Mouse (Mus musculus) liver, embryonic 13.5 days (tissue): ENCODE results near the gene Usmg5. TPM values are rescaled to one million over a fixed set of nuclear protein-coding genes. Genes with fewer than 3 reads are reported as not detected.
A peak's percentile ranks its signal among the peaks of the same experiment; 100 is the strongest.

ENCODE experiments used
- ATAC-seq: fragments of 200-750 bp; cut with Nextera tagmentation; 2 replicates; pipeline ENCODE4 v1.8.0; 2017; ENCODE audit warnings: low read depth, mild to moderate bottlenecking, moderate number of reproducible peaks, moderate library complexity
- DNase-seq: peaks from one replicate; pipeline ENCODE4 v3.0.0; 2022
- H3K27ac ChIP-seq: fragments of 300-500 bp; sonication (generic); 2 replicates; pipeline ENCODE4 v1.5.1; 2015; ENCODE audit warnings: moderate library complexity, mild to moderate bottlenecking, inconsistent platforms
- H3K27me3 ChIP-seq: fragments of 300-500 bp; sonication (generic); 2 replicates; pipeline ENCODE4 v1.6.1; 2015; ENCODE audit warnings: mild to moderate bottlenecking, inconsistent platforms
- H3K36me3 ChIP-seq: fragments of 300-500 bp; sonication (generic); 2 replicates; pipeline ENCODE4 v1.6.1; 2015; ENCODE audit warnings: mild to moderate bottlenecking, inconsistent platforms
- H3K4me1 ChIP-seq: fragments of 300-500 bp; sonication (generic); replicated peaks from 2 replicates; pipeline ENCODE4 v1.6.1; 2015; ENCODE audit warnings: inconsistent platforms
- H3K4me2 ChIP-seq: fragments of 300-500 bp; sonication (generic); 2 replicates; pipeline ENCODE4 v1.6.1; 2015; ENCODE audit warnings: inconsistent platforms, mild to moderate bottlenecking, moderate library complexity
- H3K4me3 ChIP-seq: fragments of 300-500 bp; sonication (generic); replicated peaks from 2 replicates; pipeline ENCODE4 v1.5.1; 2015; ENCODE audit warnings: mild to moderate bottlenecking, inconsistent platforms
- H3K9ac ChIP-seq: fragments of 300-500 bp; sonication (generic); 2 replicates; pipeline ENCODE4 v1.6.1; 2015; ENCODE audit warnings: mild to moderate bottlenecking, inconsistent platforms
- H3K9me3 ChIP-seq: fragments of 300-500 bp; sonication (generic); replicated peaks from 2 replicates; pipeline ENCODE4 v1.6.1; 2016; ENCODE audit warnings: inconsistent platforms
- WGBS: fragments of 180-500 bp; shearing (Covaris S2); methylation state at CpG from one replicate; pipeline ENCODE4 v1.1.7; 2015; ENCODE audit not compliant: insufficient replicate concordance; 5-methylcytosine and 5-hydroxymethylcytosine counted together
- polyA plus RNA-seq: library from polyadenylated mRNA; unstranded; fragments of >200 nt; fragmentation: Nextera tagmentation; extraction: Ambion mirVana; gene quantifications from 2 replicates; pipeline ENCODE4 v1.2.1, GENCODE M21; 2015

The Usmg5 gene
- polyA plus RNA-seq, 1 experiment from 2014 or later, result 965 TPM

DNA sequence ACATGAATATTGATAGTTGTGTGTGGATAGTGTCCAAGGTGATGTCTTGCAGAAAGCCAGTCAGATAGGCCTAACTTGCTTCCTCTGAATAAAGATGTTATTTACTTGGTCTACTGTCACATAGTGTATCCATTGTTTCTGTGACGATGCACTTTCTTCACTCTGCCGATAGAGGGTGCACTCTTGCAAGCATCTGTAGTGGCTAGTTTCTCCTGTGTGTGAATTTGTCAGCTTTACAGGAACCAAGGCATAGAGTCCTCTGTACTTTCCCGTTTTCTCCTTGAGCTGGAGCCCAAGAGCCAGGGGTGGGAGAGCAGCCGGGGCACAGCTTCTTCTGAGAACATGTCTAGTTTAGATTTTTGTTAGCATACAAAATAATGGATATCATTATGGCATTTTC, 30.6 kb upstream of the Usmg5 start:
- Histone ChIP-seq H3K9ac (no peak overlapping the region), H3K9me3 (no peaks in the 10 kb centered on the region), H3K4me2 (no peak overlapping the region), H3K36me3 (peaks cover 85% of the 10 kb centered on the region), H3K27ac (no peak overlapping the region), H3K4me1 (no peaks in the 10 kb centered on the region), H3K4me3 (no peak overlapping the region), H3K27me3 (no peaks in the 10 kb centered on the region)
- 35% methylated on average over 4 of the region's 4 CpGs for WGBS
- no peak for ATAC-seq
- no peak for DNase-seq

DNA sequence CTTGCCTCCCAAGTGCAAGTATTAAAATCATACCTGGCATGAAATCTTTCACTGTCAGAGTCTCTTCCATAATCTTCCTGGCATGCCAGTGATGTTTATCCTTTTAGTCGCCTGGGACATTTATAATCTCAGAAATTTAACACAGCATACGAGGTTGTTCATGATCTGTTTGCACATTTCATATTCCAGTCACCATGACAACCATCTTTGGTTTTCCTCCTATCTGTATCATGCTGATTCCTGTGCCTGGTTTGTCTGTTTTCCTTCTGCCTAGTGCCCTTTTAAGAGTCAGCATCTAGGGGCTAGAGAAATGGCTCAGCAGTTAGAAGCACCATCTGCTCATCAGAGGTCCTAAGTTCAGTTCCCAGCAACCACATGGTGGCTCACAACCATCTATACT, 28.2 kb upstream of the Usmg5 start:
- Histone ChIP-seq H3K27me3 (no peaks in the 10 kb centered on the region), H3K4me1 (no peaks in the 10 kb centered on the region), H3K9me3 (no peaks in the 10 kb centered on the region), H3K4me3 (no peak overlapping the region), H3K4me2 (no peak overlapping the region), H3K27ac (no peak overlapping the region), H3K36me3 (peaks cover 84% of the 10 kb centered on the region), H3K9ac (no peak overlapping the region)
- DNase-seq (no peak), ATAC-seq (no peak)
- 78% methylated on average over 2 of the region's 2 CpGs for WGBS

GRCm38 (mm10) chr19:47104641-47105271, 14.3 kb upstream of the Usmg5 start:
- DNase-seq (no peak), ATAC-seq (no peak)
- H3K9ac ChIP-seq, result no peak overlapping the region
- no peaks in the 10 kb centered on the region for H3K27me3 ChIP-seq
- no peak overlapping the region for H3K27ac ChIP-seq
- H3K4me2 ChIP-seq, result no peak overlapping the region
- peaks cover 99% of the 10 kb centered on the region for H3K36me3 ChIP-seq
- no peaks in the 10 kb centered on the region for H3K9me3 ChIP-seq
- WGBS, result 79% methylated on average over 9 of the region's 9 CpGs
- H3K4me1 ChIP-seq, result no peaks in the 10 kb centered on the region
- H3K4me3 ChIP-seq, result no peak overlapping the region

- DNase-seq (no peak), ATAC-seq (no peak)
- 71% methylated on average over 5 of the region's 5 CpGs for WGBS
- no peaks in the 10 kb centered on the region for H3K4me1 ChIP-seq
- H3K4me2 ChIP-seq, result no peak overlapping the region
- H3K27me3 ChIP-seq, result no peaks in the 10 kb centered on the region
- H3K36me3 ChIP-seq, result peaks cover 99% of the 10 kb centered on the region
- no peak overlapping the region for H3K27ac ChIP-seq
- no peak overlapping the region for H3K9ac ChIP-seq
- H3K9me3 ChIP-seq, result no peaks in the 10 kb centered on the region
- H3K4me3 ChIP-seq, result no peak overlapping the region
These were observed 10.6 kb upstream of the Usmg5 start for GRCm38 (mm10) chr19:47101080-47101479.

DNA sequence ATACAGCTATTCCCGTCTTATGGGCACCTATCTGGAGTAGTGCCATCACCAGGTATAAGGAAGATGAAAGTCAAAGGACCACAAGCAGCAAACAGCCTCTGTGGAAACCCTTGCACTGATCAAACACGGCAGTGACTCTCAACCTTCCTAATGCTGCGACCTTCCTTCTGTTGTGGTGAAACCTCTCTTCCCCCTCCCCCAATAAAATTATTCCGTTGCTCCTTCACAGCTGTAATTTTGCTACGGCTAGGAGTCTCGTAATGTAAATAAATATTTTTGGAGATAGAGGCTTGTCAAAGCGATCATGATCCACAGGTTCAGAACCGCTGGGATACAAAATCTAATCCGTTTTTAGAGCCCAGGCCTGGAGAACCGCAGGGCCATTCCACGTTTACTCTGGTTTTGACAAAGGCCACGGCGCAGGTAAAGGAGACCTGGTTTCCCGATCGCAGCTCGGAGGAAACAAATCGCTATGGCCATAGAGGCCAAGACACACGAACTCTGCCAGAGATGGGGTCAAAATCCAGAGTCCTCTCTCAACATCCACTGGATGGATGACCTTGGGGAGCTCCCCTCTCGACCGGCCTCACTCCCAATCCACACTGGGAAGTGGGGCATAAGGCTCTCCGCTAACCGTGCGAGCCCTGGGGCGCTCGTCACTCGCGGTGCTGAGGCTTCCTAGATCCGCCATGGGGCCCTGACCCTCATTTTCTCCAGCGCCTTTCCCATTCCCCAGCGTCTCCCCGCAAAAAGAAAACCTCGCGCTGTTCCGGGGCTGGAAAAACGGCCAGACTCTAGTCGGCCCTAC, 525 bp downstream of the Usmg5 start:
- under 1% methylated on average over 36 of the region's 36 CpGs for WGBS
- peaks cover 44% of the 10 kb centered on the region for H3K36me3 ChIP-seq
- no peaks in the 10 kb centered on the region for H3K9me3 ChIP-seq
- no peaks in the 10 kb centered on the region for H3K27me3 ChIP-seq
- H3K4me2 ChIP-seq, result peak overlapping the region; percentile 76
- peak overlapping the region; percentile 95 for H3K4me3 ChIP-seq
- peak overlapping the region; percentile 84 for H3K27ac ChIP-seq
- peak overlapping the region; percentile 98 for H3K9ac ChIP-seq
- peak; percentile 60 for ATAC-seq
- DNase-seq, result no peak
- H3K4me1 ChIP-seq, result peaks cover 36% of the 10 kb centered on the region

GRCm38 (mm10) chr19:47088226-47088625, 2.2 kb downstream of the Usmg5 start:
- Histone ChIP-seq H3K9me3 (no peaks in the 10 kb centered on the region), H3K36me3 (peaks cover 48% of the 10 kb centered on the region)

DNA sequence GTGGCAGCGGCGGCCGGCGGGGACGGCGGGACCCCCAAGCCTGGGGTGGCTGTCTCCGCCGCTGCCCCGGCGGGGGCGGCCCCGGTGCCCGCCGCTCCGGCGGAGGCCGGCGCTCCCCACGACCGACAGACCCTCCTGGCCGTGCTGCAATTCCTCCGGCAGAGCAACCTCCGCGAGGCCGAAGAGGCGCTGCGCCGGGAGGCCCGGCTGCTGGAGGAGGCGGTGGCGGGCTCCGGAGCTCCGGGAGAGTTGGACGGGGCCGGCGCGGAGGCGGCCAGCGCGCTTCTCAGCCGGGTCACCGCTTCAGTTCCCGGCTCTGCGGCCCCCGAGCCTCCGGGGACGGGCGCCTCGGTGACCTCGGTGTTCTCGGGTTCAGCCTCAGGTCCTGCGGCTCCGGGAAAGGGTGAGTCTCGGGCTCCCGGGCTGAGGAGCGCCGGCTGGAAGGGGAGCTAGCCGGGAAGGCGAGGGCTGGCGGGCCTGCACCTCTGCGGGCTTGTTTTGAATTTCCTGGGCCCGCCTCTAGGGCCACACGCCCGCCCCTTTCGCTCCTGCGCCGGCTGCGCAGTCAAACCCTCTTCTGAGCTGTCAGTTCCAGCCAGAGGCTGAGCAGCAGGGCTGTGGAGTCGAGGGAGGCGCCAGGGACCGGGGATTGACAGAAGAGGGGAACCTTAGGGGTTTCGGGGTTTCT, 22.4 kb downstream of the Usmg5 start:
- ATAC-seq (peak; percentile 98), DNase-seq (peak; percentile 87)
- Histone ChIP-seq H3K9me3 (no peaks in the 10 kb centered on the region), H3K4me1 (peaks cover 27% of the 10 kb centered on the region), H3K36me3 (peaks cover 31% of the 10 kb centered on the region), H3K9ac (peak overlapping the region; percentile 98), H3K27me3 (no peaks in the 10 kb centered on the region), H3K4me3 (peak overlapping the region; percentile 100), H3K27ac (peak overlapping the region; percentile 94), H3K4me2 (peak overlapping the region; percentile 87)
- under 1% methylated on average over 63 of the region's 72 CpGs for WGBS

More at GRCm38 (mm10) chr19:47088226-47088625, 2.2 kb downstream of the Usmg5 start:
- no peak for DNase-seq
- Histone ChIP-seq H3K4me1 (peaks cover 36% of the 10 kb centered on the region), H3K9ac (peak overlapping the region; percentile 31; the same call in 1 of the 2 replicates), H3K4me3 (0 out of 2 replicates have a peak overlapping the region, but pooled peaks have one; percentile 4), H3K4me2 (0 out of 2 replicates have a peak overlapping the region, but pooled peaks have one; percentile 16), H3K27me3 (no peaks in the 10 kb centered on the region), H3K27ac (no peak overlapping the region)
- WGBS, result 79% methylated on average over 3 of the region's 3 CpGs
- ATAC-seq, result no peak

- Histone ChIP-seq H3K36me3 (peaks cover 23% of the 10 kb centered on the region), H3K9ac (peak within 1 kb of the TSS; percentile 98), H3K27me3 (no peaks in the 10 kb centered on the region), H3K27ac (peak within 1 kb of the TSS; percentile 94), H3K4me3 (peak within 1 kb of the TSS; percentile 100), H3K4me1 (peaks cover 27% of the 10 kb centered on the region), H3K4me2 (peak within 1 kb of the TSS; percentile 87), H3K9me3 (no peaks in the 10 kb centered on the region)
- DNase-seq, result peak; percentile 97
- peak; percentile 51 for ATAC-seq
- 8% methylated on average over 49 of the region's 49 CpGs for WGBS
These were observed 23.2 kb downstream of the Usmg5 start, which contains the start of gene Taf5 for GRCm38 (mm10) chr19:47067096-47067882. TSS of gene Taf5 (plus strand) at chr19:47067746.

- no peak overlapping the region for H3K27ac ChIP-seq
- no peaks in the 10 kb centered on the region for H3K27me3 ChIP-seq
- H3K4me3 ChIP-seq, result no peak overlapping the region
- peaks cover 27% of the 10 kb centered on the region for H3K4me1 ChIP-seq
- ATAC-seq (no peak), DNase-seq (no peak)
- H3K9me3 ChIP-seq, result no peaks in the 10 kb centered on the region
- H3K36me3 ChIP-seq, result peaks cover 9% of the 10 kb centered on the region; the same call in 1 of the 2 replicates
- no peak overlapping the region for H3K9ac ChIP-seq
- H3K4me2 ChIP-seq, result no peak overlapping the region
- 64% methylated on average over 3 of the region's 3 CpGs for WGBS
These were observed 24.6 kb downstream of the Usmg5 start for GRCm38 (mm10) chr19:47065860-47066259.

- no peak for DNase-seq
- Histone ChIP-seq H3K4me2 (no peak overlapping the region), H3K4me3 (no peak overlapping the region), H3K9ac (no peak overlapping the region), H3K27me3 (0 out of 2 replicates have a peak, but pooled peaks cover 3% of the 10 kb centered on the region), H3K36me3 (no peaks in the 10 kb centered on the region), H3K9me3 (no peaks in the 10 kb centered on the region), H3K4me1 (peaks cover 3% of the 10 kb centered on the region), H3K27ac (no peak overlapping the region)
- no peak for ATAC-seq
- WGBS, result 32% methylated on average over 1 of the region's 1 CpGs
These were observed 32.8 kb downstream of the Usmg5 start for GRCm38 (mm10) chr19:47057684-47058083.
